Mouse (Mus musculus) embryonic facial prominence, embryonic 15.5 days (tissue): ENCODE results near the gene Nbr1. TPM values are rescaled to one million over a fixed set of nuclear protein-coding genes. Genes with fewer than 3 reads are reported as not detected.
"Not testable (repeated sequence)": the region's sequence is repeated elsewhere in the genome, so short reads cannot be mapped to it uniquely, and the experiment has no call there.

Source experiments
- ATAC-seq: fragments of 200-750 bp; cut with Nextera tagmentation; 2 replicates; pipeline ENCODE4 v1.8.0; 2017; ENCODE audit warnings: low read depth, moderate TSS enrichment; ENCODE audit not compliant: insufficient number of reproducible peaks, low FRiP score, low TSS enrichment
- H3K27ac ChIP-seq: fragments of 300-500 bp; sonication (generic); replicated peaks from 2 replicates; pipeline ENCODE4 v1.5.1; 2015; ENCODE audit warnings: mild to moderate bottlenecking, inconsistent platforms
- H3K27me3 ChIP-seq: fragments of 300-500 bp; sonication (generic); 2 replicates; pipeline ENCODE4 v1.6.1; 2015; ENCODE audit warnings: inconsistent platforms
- H3K36me3 ChIP-seq: fragments of 300-500 bp; sonication (generic); 2 replicates; pipeline ENCODE4 v1.6.1; 2015; ENCODE audit warnings: mild to moderate bottlenecking, inconsistent platforms
- H3K4me1 ChIP-seq: fragments of 300-500 bp; sonication (generic); 2 replicates; pipeline ENCODE4 v1.6.1; 2015; ENCODE audit warnings: inconsistent platforms
- H3K4me2 ChIP-seq: fragments of 300-500 bp; sonication (generic); replicated peaks from 2 replicates; pipeline ENCODE4 v1.6.1; 2015; ENCODE audit warnings: mild to moderate bottlenecking, inconsistent platforms
- H3K4me3 ChIP-seq: fragments of 300-500 bp; sonication (generic); replicated peaks from 2 replicates; pipeline ENCODE4 v1.5.1; 2015; ENCODE audit warnings: mild to moderate bottlenecking, inconsistent platforms
- H3K9ac ChIP-seq: fragments of 300-500 bp; sonication (generic); 2 replicates; pipeline ENCODE4 v1.6.1; 2015; ENCODE audit warnings: inconsistent platforms
- H3K9me3 ChIP-seq: fragments of 300-500 bp; sonication (generic); replicated peaks from 2 replicates; pipeline ENCODE4 v1.6.1; 2016; ENCODE audit warnings: inconsistent platforms
- WGBS: fragments of 180-500 bp; shearing (Covaris S2); methylation state at CpG from one replicate; pipeline ENCODE4 v1.1.7; 2015; 5-methylcytosine and 5-hydroxymethylcytosine counted together
- polyA plus RNA-seq: library from polyadenylated mRNA; unstranded; fragments of >200 nt; fragmentation: Nextera tagmentation; extraction: Ambion mirVana; gene quantifications from 2 replicates; pipeline ENCODE4 v1.2.1, GENCODE M21; 2015

Nbr1 gene
- polyA plus RNA-seq, 1 experiment from 2014 or later = 72.9 TPM

DNA sequence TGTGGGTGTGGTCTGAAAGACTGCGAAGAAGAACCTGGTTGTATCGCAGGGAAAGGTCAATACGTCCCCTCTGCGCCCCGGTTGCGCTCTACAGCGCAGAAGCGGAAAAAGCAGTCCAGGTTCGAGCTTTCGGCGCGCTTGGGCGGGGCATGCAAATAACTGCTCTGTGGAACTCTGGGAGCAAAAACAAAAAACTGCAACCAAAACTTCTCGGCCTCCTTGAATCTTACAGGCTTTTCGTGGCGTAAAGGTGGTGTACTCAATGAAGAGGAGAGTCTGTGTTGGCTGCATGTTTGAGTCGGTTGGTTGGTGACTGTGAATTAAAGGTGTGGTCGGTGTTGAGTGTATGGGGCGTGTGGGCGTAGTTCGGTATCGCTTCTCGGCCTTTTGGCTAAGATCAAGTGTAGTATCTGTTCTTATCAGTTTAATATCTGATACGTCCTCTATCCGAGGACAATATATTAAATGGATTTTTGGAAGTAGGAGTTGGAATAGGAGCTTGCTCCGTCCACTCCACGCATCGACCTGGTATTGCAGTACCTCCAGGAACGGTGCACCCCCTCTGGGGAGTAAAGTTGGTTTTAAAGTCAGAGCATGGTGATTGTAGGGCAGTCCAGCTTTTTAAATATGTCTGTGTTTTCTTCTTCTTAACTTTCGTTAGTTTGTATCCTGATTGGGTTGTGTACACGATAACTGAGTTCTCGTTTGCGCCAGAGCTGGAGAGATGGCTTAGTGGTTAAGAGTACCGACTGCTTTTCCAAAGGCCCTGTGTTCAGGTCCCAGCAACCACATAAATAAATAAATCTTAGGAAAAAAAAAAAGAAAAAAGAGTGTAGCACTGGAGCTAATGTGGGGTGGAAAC lies 75.3 kb downstream of the Nbr1 start, which contains the start of gene Rdm1:
Gene Rdm1 (plus strand): TSS at position 201 of the 862 bp plus-strand sequence.
- peak; percentile 88 for ATAC-seq
- Histone ChIP-seq H3K9ac (peak within 1 kb of the TSS; percentile 73), H3K36me3 (no peaks in the 10 kb centered on the region), H3K4me2 (peak within 1 kb of the TSS; percentile 67), H3K9me3 (no peaks in the 10 kb centered on the region), H3K27ac (peak within 1 kb of the TSS; percentile 100), H3K27me3 (no peaks in the 10 kb centered on the region), H3K4me3 (peak within 1 kb of the TSS; percentile 65), H3K4me1 (0 out of 2 replicates have a peak, but pooled peaks cover 3% of the 10 kb centered on the region)
- 0% methylated on average over 33 of the region's 34 CpGs for WGBS

DNA sequence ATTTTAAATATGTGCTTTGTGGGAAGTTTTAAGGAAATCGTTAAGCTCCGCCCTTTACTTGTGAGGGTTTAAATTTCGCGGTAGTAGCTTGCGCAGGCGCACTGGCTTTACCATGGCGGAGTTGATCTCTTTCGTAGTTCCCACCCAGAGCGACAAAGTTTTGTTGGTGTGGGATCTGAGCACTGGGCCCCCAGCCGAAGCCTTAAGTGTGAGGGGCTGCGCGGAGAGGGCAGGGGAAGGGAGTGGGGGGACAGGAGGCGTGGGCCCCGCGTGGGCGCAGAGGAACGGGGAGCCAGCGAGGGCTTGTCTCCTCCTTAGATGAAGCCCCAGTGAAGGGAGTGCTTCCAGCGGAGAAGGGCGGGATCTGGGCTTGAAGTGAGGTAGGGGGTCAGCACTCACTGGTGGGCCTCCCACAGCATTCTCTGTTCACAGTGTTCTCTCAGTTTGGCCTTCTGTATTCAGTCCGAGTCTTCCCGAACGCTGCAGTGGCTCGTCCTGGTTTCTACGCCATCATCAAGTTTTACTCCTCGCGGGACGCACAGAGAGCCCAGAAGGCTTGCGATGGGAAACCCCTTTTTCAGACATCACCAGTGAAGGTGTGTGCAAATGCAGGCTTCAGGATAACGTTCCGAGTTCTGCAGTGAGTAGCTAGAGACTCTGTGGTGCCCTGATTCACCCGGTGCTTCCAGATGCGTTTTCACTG lies 76.1 kb downstream of the Nbr1 start:
- peak overlapping the region; percentile 67 for H3K4me2 ChIP-seq
- no peaks in the 10 kb centered on the region for H3K9me3 ChIP-seq
- peak overlapping the region; percentile 65 for H3K4me3 ChIP-seq
- H3K9ac ChIP-seq = peak overlapping the region; percentile 73
- WGBS = under 1% methylated on average over 33 of the region's 33 CpGs
- H3K36me3 ChIP-seq = peaks cover 3% of the 10 kb centered on the region
- 0 out of 2 replicates have a peak, but pooled peaks cover 3% of the 10 kb centered on the region for H3K4me1 ChIP-seq
- H3K27me3 ChIP-seq = no peaks in the 10 kb centered on the region
- peak; percentile 60 for ATAC-seq
- peak overlapping the region; percentile 100 for H3K27ac ChIP-seq

- not testable (repeated sequence) for H3K9ac ChIP-seq, H3K9me3 ChIP-seq, H3K27me3 ChIP-seq, H3K36me3 ChIP-seq, H3K27ac ChIP-seq, ATAC-seq, H3K4me1 ChIP-seq
- peak overlapping the region; percentile 67 for H3K4me2 ChIP-seq
- 69% methylated on average over 4 of the region's 5 CpGs for WGBS
- H3K4me3 ChIP-seq = peak overlapping the region; percentile 65
Measured at GRCm38 (mm10) chr11:101628733-101629417, 76.9 kb downstream of the Nbr1 start.

Other genes starting within 250 kb of the Nbr1 start
- 141 and 143 TPM in 2 replicates for gene Becn1, start 249.9 kb upstream of the Nbr1 start, polyA plus RNA-seq
- 124 and 126 TPM in 2 replicates for gene Psme3, start 235.9 kb upstream of the Nbr1 start, polyA plus RNA-seq
- 1.1 and 1.6 TPM in 2 replicates for gene Aoc2, start 227.1 kb upstream of the Nbr1 start, polyA plus RNA-seq
- gene Aoc3, start 221.5 kb upstream of the Nbr1 start, polyA plus RNA-seq = 0.77 and 0.94 TPM in 2 replicates
- gene G6pc, start 184.6 kb upstream of the Nbr1 start, polyA plus RNA-seq = not detected in 2 replicates
- gene Aarsd1, start 134.5 kb upstream of the Nbr1 start, polyA plus RNA-seq = 63.4 and 65.6 TPM in 2 replicates
- gene Gm27029, start 127.4 kb upstream of the Nbr1 start, polyA plus RNA-seq = 9.7 and 11.4 TPM in 2 replicates
- 21.6 and 23.4 TPM in 2 replicates for gene Rundc1, start 127.1 kb upstream of the Nbr1 start, polyA plus RNA-seq
- 19.8 and 22.1 TPM in 2 replicates for gene Ptges3l, start 126.8 kb upstream of the Nbr1 start, polyA plus RNA-seq
- 306 and 328 TPM in 2 replicates for gene Rpl27, start 109.9 kb upstream of the Nbr1 start, polyA plus RNA-seq
- gene Ifi35, start 103.7 kb upstream of the Nbr1 start, polyA plus RNA-seq = 17.8 and 21.6 TPM in 2 replicates
- gene Rnd2, start 87.2 kb upstream of the Nbr1 start, polyA plus RNA-seq = 12.1 and 13.5 TPM in 2 replicates
- 59.3 and 61.8 TPM in 2 replicates for gene Vat1, start 85.9 kb upstream of the Nbr1 start, polyA plus RNA-seq
- gene Brca1, start 194 bp upstream of the Nbr1 start, polyA plus RNA-seq = 8.1 and 8.8 TPM in 2 replicates
- gene Tmem106a, start 30.1 kb downstream of the Nbr1 start, polyA plus RNA-seq = 7.5 and 9.6 TPM in 2 replicates
- not detected in 2 replicates for gene Gm11634, start 47.1 kb downstream of the Nbr1 start, polyA plus RNA-seq
- gene Rdm1, start 75.0 kb downstream of the Nbr1 start, polyA plus RNA-seq = 51.1 and 54.6 TPM in 2 replicates
- gene Arl4d, start 113.4 kb downstream of the Nbr1 start, polyA plus RNA-seq = 6.0 and 6.9 TPM in 2 replicates
- gene Dhx8, start 180.8 kb downstream of the Nbr1 start, polyA plus RNA-seq = 32.4 and 36.4 TPM in 2 replicates
- 11.1 and 15.1 TPM in 2 replicates for gene Etv4, start 233.2 kb downstream of the Nbr1 start, polyA plus RNA-seq